Mouse (Mus musculus): Measurements from ENCODE around the gene Rnf38. TPM values are rescaled to one million over a fixed set of nuclear protein-coding genes. Genes with fewer than 3 reads are reported as not detected.

Gene Rnf38
- polyA plus RNA-seq (2012; rRNA removed): 49.8 and 105 TPM in 2 replicates

DNA sequence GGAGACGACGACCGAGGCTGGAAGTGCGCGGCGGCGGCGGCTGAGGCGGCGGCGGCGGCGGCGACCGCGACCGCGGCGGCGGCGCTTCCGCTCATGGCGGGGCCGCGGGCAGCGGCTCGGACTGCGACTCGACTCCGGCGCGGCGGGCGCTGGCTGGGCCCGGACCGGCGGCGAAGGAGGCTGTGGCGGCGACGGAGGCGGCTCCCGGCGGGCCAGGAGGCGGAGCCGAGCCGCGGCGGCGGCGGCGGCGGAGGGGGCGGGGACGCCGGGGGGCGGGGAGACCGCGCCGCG, at the start of gene Rnf38:
TSS of gene Rnf38 (minus strand) at position 77 of the 291 bp plus-strand sequence.
- Histone ChIP-seq H3K27ac (ENCODE audit: insufficient read depth, low read depth, low read length) (peak within 1 kb of the TSS; percentile 81), H3K4me1 (ENCODE audit: control insufficient read depth, insufficient read depth, insufficient read length, low read length) (peaks cover 4% of the 10 kb centered on the region; the same call in 1 of the 2 replicates), H3K4me3 (ENCODE audit: low read depth, low read length) (peak within 1 kb of the TSS; percentile 86), H3K36me3 (ENCODE audit: control insufficient read depth, insufficient read depth, low read length) (no peaks in the 10 kb centered on the region), H3K27me3 (ENCODE audit: control insufficient read depth, insufficient read depth, low read length) (no peaks in the 10 kb centered on the region)
- WGBS: 1% methylated on average over 58 of the region's 61 CpGs
- TF ChIP-seq POLR2A (IDR thresholded peaks at IDR 0.05; ENCODE audit: low read depth, low read length) (no peak), CTCF (IDR thresholded peaks at IDR 0.05; ENCODE audit: extremely low read depth, insufficient read length, insufficient replicate concordance, low read depth, low read length) (no peak)

DNA sequence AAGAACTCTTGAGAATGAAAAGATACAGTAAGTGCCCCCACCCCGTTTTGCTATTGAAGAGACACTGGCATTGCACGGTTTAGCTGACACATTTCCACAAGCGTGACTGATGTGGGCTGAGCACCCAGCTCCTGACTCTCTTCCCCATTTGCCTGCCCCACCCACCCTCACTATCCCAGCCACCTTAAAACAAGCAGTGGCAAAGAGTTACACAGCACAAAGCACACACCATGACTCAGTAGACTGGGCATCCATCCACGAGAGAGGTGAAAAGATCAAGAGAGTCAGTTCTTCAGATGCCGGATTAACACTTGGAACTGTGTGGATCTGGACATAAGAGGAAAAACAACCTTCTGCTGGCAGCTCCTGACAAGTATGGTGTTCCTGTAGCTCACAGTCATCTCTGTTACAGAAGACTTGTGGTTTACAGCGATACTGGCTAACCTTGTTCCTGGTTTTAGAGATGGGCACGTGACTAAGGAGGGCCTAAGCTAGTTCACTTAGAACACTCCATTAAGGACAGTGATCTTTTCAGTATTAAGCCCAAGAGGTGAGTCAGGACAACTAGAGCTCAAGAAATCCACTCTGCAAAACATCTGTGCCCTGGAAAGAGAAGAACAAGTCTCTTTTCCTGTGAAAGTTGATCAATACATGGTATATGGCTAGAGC, 48.1 kb upstream of the Rnf38 start:
- Histone ChIP-seq H3K27ac (ENCODE audit: insufficient read depth, low read depth, low read length) (no peak overlapping the region), H3K4me1 (ENCODE audit: control insufficient read depth, insufficient read depth, insufficient read length, low read length) (no peaks in the 10 kb centered on the region), H3K4me3 (ENCODE audit: low read depth, low read length) (no peak overlapping the region), H3K27me3 (ENCODE audit: control insufficient read depth, insufficient read depth, low read length) (no peaks in the 10 kb centered on the region), H3K36me3 (ENCODE audit: control insufficient read depth, insufficient read depth, low read length) (no peaks in the 10 kb centered on the region)
- no peak for TF ChIP-seq CTCF (IDR thresholded peaks at IDR 0.05; ENCODE audit: extremely low read depth, insufficient read length, insufficient replicate concordance, low read depth, low read length)
- 77% methylated on average over 7 of the region's 7 CpGs for WGBS

DNA sequence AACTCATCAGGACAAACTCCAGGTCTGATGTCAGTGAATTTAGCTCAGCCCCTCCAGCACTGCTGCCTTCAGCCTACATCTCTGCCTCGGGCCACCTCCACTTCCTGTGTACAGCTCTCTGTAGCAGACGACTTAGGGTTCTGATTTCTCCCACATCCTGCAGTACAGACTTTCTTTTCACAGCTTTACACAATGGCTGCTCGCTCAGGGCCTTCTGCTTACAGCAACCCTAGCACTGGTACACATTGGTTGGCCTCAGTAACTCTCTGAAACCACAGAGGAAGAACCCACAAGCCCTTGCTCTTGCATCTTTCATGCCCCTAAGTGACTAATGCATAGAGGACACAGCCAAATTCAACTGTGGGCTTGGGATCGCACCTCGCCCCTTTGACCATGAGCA, 37.5 kb upstream of the Rnf38 start:
- no peaks in the 10 kb centered on the region for H3K36me3 ChIP-seq (ENCODE audit: control insufficient read depth, insufficient read depth, low read length)
- no peak overlapping the region for H3K4me3 ChIP-seq (ENCODE audit: low read depth, low read length)
- no peaks in the 10 kb centered on the region for H3K27me3 ChIP-seq (ENCODE audit: control insufficient read depth, insufficient read depth, low read length)
- no peak overlapping the region for H3K27ac ChIP-seq (ENCODE audit: insufficient read depth, low read depth, low read length)
- TF ChIP-seq POLR2A (IDR thresholded peaks at IDR 0.05; ENCODE audit: low read depth, low read length) (no peak), CTCF (IDR thresholded peaks at IDR 0.05; ENCODE audit: extremely low read depth, insufficient read length, insufficient replicate concordance, low read depth, low read length) (no peak)
- H3K4me1 ChIP-seq (ENCODE audit: control insufficient read depth, insufficient read depth, insufficient read length, low read length): no peaks in the 10 kb centered on the region
- WGBS: 65% methylated on average over 5 of the region's 5 CpGs

DNA sequence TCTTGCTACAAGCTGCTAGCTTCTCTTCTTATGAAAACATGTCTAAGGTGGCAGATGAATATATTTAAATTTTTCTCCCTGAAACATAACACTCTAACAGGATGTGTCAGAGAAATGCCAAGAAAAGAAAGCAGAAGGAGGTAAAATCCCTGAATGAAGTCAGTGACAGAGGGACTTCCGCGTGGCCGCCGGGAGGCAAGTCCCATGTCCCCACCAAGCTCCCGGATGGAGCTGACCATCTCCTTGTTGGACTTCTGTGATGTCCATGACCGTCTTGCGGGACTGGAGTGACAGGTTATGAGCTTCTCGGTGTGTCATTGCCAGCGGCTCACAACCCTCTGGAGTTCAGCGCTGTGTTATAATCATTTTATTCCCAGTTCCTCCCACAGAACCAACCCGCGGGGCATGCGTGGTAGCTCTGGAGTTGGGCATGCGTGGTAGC, 35.8 kb upstream of the Rnf38 start:
- Histone ChIP-seq H3K27me3 (ENCODE audit: control insufficient read depth, insufficient read depth, low read length) (no peaks in the 10 kb centered on the region), H3K27ac (ENCODE audit: insufficient read depth, low read depth, low read length) (no peak overlapping the region), H3K4me1 (ENCODE audit: control insufficient read depth, insufficient read depth, insufficient read length, low read length) (no peaks in the 10 kb centered on the region), H3K4me3 (ENCODE audit: low read depth, low read length) (no peak overlapping the region), H3K36me3 (ENCODE audit: control insufficient read depth, insufficient read depth, low read length) (no peaks in the 10 kb centered on the region)
- 90% methylated on average over 14 of the region's 14 CpGs for WGBS
- TF ChIP-seq POLR2A (IDR thresholded peaks at IDR 0.05; ENCODE audit: low read depth, low read length): no peak

DNA sequence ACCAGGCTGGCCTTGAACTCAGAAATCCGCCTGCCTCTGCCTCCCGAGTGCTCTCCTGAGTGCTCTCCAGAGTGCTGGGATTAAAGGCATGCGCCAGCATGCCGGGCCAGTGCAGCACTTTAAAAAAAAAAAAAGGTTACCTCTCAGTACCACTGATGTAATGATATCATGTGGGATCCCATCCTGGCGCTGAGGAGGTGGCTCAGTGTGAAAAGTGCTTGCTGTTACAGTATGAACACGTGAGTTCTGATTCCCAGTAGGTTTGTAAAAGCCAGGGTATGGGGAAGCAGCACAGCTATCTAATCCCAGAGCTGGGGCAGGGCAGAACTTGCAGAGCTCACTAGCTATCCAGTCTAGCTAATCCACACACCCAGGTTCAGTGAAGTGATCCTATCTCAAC, 33.8 kb upstream of the Rnf38 start:
- TF ChIP-seq POLR2A (IDR thresholded peaks at IDR 0.05; ENCODE audit: low read depth, low read length): no peak
- no peak for TF ChIP-seq CTCF (IDR thresholded peaks at IDR 0.05; ENCODE audit: extremely low read depth, insufficient read length, insufficient replicate concordance, low read depth, low read length)
- H3K4me1 ChIP-seq (ENCODE audit: control insufficient read depth, insufficient read depth, insufficient read length, low read length): no peaks in the 10 kb centered on the region
- H3K27me3 ChIP-seq (ENCODE audit: control insufficient read depth, insufficient read depth, low read length): no peaks in the 10 kb centered on the region
- no peak overlapping the region for H3K4me3 ChIP-seq (ENCODE audit: low read depth, low read length)
- H3K27ac ChIP-seq (ENCODE audit: insufficient read depth, low read depth, low read length): no peak overlapping the region
- no peaks in the 10 kb centered on the region for H3K36me3 ChIP-seq (ENCODE audit: control insufficient read depth, insufficient read depth, low read length)
- WGBS: 86% methylated on average over 6 of the region's 6 CpGs

DNA sequence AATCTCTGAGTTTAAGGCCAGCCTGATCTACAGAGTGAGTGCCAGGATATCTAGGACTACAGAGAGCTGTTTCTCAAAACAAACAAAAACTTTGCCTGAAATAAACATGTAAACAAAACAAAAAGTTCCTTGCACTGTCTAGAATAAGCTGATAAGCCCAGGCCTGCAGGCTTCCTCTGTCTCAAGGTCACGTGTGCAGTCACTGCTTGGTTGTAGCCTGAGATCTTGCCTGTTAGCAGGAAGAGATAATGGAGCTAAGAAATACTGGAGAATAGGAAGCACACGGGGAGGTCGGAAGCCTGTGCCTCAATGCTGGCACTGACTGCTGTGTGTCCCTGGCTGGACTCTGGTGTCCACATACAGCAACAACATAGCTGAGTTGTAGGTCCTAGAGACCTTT, 31.9 kb upstream of the Rnf38 start:
- H3K4me1 ChIP-seq (ENCODE audit: control insufficient read depth, insufficient read depth, insufficient read length, low read length): no peaks in the 10 kb centered on the region
- no peaks in the 10 kb centered on the region for H3K36me3 ChIP-seq (ENCODE audit: control insufficient read depth, insufficient read depth, low read length)
- no peaks in the 10 kb centered on the region for H3K27me3 ChIP-seq (ENCODE audit: control insufficient read depth, insufficient read depth, low read length)
- TF ChIP-seq CTCF (IDR thresholded peaks at IDR 0.05; ENCODE audit: extremely low read depth, insufficient read length, insufficient replicate concordance, low read depth, low read length) (no peak), POLR2A (IDR thresholded peaks at IDR 0.05; ENCODE audit: low read depth, low read length) (no peak)
- H3K27ac ChIP-seq (ENCODE audit: insufficient read depth, low read depth, low read length): no peak overlapping the region
- WGBS: 54% methylated on average over 3 of the region's 3 CpGs
- H3K4me3 ChIP-seq (ENCODE audit: low read depth, low read length): no peak overlapping the region

DNA sequence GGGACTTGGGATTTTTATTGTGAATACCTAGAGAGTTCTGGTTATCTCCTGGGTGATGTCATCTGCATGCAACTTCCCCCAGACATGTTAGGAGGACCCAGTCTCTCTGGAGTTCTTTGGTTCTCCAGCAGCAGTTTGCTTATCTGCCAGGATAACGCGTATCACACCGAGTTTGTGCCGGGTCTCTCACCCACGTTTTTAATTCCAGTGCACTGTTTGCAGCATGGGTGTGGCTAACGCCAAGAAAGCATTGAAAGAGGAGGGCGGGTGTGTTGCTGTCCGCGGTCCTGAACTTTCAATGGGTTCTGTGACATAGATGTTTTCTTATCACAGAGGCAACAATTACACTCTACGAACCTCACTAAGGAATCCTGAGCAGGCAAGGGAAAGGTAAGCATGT, 26.7 kb upstream of the Rnf38 start:
- Histone ChIP-seq H3K27me3 (ENCODE audit: control insufficient read depth, insufficient read depth, low read length) (no peaks in the 10 kb centered on the region), H3K4me3 (ENCODE audit: low read depth, low read length) (no peak overlapping the region), H3K4me1 (ENCODE audit: control insufficient read depth, insufficient read depth, insufficient read length, low read length) (no peaks in the 10 kb centered on the region), H3K27ac (ENCODE audit: insufficient read depth, low read depth, low read length) (no peak overlapping the region), H3K36me3 (ENCODE audit: control insufficient read depth, insufficient read depth, low read length) (no peaks in the 10 kb centered on the region)
- under 1% methylated on average over 10 of the region's 10 CpGs for WGBS
- no peak for TF ChIP-seq POLR2A (IDR thresholded peaks at IDR 0.05; ENCODE audit: low read depth, low read length)
- no peak for TF ChIP-seq CTCF (IDR thresholded peaks at IDR 0.05; ENCODE audit: extremely low read depth, insufficient read length, insufficient replicate concordance, low read depth, low read length)

DNA sequence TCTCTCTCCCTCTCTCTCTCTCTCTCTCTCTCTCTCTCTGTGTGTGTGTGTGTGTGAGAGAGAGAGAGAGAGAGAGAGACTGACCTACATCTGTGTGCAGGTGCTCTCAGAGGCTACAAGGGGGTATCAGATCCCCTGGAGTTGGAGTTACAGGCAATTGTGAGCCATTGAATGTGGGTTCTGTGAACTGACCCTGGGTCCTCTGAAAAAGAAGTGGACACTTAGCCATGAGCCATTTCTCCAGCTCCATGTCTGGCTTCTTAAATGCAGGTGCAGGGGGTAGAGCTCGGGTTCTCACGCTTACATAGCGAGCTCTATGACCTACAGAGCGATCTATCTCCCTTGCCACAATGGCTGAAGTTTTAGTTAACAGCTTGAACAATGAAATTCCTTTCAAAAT, 25.5 kb upstream of the Rnf38 start:
- no peak overlapping the region for H3K4me3 ChIP-seq (ENCODE audit: low read depth, low read length)
- no peaks in the 10 kb centered on the region for H3K27me3 ChIP-seq (ENCODE audit: control insufficient read depth, insufficient read depth, low read length)
- no peak overlapping the region for H3K27ac ChIP-seq (ENCODE audit: insufficient read depth, low read depth, low read length)
- WGBS: 76% methylated on average over 4 of the region's 4 CpGs
- H3K4me1 ChIP-seq (ENCODE audit: control insufficient read depth, insufficient read depth, insufficient read length, low read length): no peaks in the 10 kb centered on the region
- TF ChIP-seq CTCF (IDR thresholded peaks at IDR 0.05; ENCODE audit: extremely low read depth, insufficient read length, insufficient replicate concordance, low read depth, low read length): no peak
- TF ChIP-seq POLR2A (IDR thresholded peaks at IDR 0.05; ENCODE audit: low read depth, low read length): no peak
- no peaks in the 10 kb centered on the region for H3K36me3 ChIP-seq (ENCODE audit: control insufficient read depth, insufficient read depth, low read length)
